Mouse (Mus musculus): ENCODE results near the gene Akr1c20. TPM values are rescaled to one million over a fixed set of nuclear protein-coding genes. Genes with fewer than 3 reads are reported as not detected.

Akr1c20 gene
- polyA plus RNA-seq (2012; ENCODE audit: insufficient read depth, insufficient read length, missing spikeins), result not detected in 2 replicates

DNA sequence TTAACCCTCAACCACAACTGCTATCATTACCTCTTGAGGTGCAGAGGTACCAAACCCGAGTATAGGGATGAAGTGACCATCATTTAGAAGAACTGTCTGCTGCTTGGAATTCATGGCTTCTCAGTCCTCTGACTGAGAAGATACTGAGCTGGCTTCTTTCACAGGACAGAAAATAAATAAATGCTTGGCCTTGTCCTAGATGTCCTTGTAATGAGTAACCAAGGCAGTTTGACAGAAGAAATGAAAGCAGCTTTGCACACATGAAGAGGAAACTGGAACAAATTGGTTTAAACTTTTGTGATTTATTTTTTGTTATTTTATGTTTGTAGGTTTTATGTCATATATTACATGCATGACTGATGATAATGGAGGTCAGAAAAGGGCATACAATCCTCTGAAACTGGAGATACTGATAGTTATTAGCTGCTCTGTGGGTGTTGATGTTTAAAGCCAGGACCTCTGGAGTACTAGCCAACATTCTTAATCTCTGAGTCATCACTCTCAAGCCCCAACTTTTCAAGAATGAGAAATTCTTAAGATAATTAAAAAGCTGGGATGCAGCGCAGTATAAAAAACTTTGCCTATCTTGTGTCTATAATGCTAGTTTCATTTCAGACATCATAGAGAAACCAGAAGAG, at the start of gene Akr1c20:
TSS of gene Akr1c20 (minus strand) at position 145 of the 638 bp plus-strand sequence.
- no peak for TF ChIP-seq CTCF (IDR thresholded peaks at IDR 0.05; ENCODE audit: low read depth, low read length)
- no peak for TF ChIP-seq POLR2A (IDR thresholded peaks at IDR 0.05; ENCODE audit: borderline replicate concordance, low read depth, low read length)
- no peaks in the 10 kb centered on the region for H3K4me1 ChIP-seq (ENCODE audit: control insufficient read depth, insufficient read depth, low read length)
- no peak within 1 kb of the TSS for H3K4me3 ChIP-seq (ENCODE audit: insufficient read depth, low read length)
- no peak within 1 kb of the TSS for H3K27ac ChIP-seq (ENCODE audit: insufficient read depth, low read depth, low read length)

DNA sequence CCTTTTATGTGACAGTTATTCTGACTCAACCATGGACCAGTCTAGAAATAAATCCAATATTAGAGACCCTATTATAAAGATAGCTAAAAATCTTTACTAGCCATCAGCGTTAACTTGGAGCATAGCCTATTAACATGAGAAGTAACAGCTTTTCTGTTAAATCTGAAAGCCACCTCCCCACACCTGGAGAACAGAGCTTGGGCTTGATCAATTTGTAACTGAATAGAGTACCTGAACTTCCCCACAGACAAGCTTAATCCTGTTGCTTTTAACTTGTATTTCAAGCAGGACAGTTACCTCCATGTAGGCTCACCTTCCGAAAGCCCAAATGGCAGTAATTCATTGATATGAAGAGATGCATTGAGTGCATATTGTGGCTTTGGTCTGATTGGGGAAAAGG, 42.9 kb upstream of the Akr1c20 start:
- TF ChIP-seq CTCF (IDR thresholded peaks at IDR 0.05; ENCODE audit: low read depth, low read length), result no peak
- no peak for TF ChIP-seq POLR2A (IDR thresholded peaks at IDR 0.05; ENCODE audit: borderline replicate concordance, low read depth, low read length)
- Histone ChIP-seq H3K4me3 (ENCODE audit: insufficient read depth, low read length) (no peak overlapping the region), H3K27ac (ENCODE audit: insufficient read depth, low read depth, low read length) (no peak overlapping the region), H3K4me1 (ENCODE audit: control insufficient read depth, insufficient read depth, low read length) (no peaks in the 10 kb centered on the region)

DNA sequence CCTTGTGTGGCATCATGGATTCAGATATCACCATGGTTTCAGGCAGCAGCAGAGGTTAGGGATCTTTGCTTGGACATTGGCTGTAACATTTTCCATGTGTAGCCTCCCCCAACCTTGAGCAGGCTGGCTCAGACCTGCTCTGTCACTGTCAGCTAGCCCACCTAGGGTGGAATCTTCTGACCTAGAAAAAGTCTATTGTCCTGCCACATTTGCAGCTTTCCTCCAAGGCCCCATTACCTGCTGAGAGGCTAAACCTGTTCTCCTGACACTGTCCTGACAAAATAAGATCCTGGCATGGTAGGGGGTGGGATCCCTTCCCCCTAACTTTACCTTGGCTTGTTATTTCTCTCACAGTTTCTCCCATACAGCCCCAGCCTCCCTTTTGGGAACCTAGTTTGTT, 37.4 kb upstream of the Akr1c20 start:
- H3K27ac ChIP-seq (ENCODE audit: insufficient read depth, low read depth, low read length), result no peak overlapping the region
- no peak for TF ChIP-seq POLR2A (IDR thresholded peaks at IDR 0.05; ENCODE audit: borderline replicate concordance, low read depth, low read length)
- TF ChIP-seq CTCF (IDR thresholded peaks at IDR 0.05; ENCODE audit: low read depth, low read length), result no peak
- H3K4me3 ChIP-seq (ENCODE audit: insufficient read depth, low read length), result no peak overlapping the region
- H3K4me1 ChIP-seq (ENCODE audit: control insufficient read depth, insufficient read depth, low read length), result peaks cover 2% of the 10 kb centered on the region; the same call in 1 of the 2 replicates

DNA sequence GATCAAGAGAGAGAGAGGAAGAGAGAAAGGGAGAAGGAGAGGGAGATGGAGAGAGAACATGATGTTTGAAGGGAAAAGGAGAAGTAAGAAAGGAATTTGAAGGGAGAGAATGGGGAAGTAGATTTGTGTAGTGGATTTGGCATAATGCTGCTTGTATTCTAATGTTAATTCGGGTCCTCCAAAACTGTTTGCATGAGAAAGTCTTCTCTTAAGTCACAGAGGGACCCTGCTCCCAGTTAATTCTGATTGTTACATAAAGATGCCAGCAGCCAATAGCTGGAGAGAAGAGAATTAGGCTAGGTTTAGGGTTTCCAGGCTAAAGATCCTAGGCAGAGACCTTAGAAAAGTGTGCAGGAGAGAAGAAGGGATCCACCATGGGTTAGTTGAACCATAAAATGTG, 36.0 kb upstream of the Akr1c20 start:
- Histone ChIP-seq H3K4me1 (ENCODE audit: control insufficient read depth, insufficient read depth, low read length) (peaks cover 2% of the 10 kb centered on the region; the same call in 1 of the 2 replicates), H3K27ac (ENCODE audit: insufficient read depth, low read depth, low read length) (no peak overlapping the region), H3K4me3 (ENCODE audit: insufficient read depth, low read length) (no peak overlapping the region)
- no peak for TF ChIP-seq CTCF (IDR thresholded peaks at IDR 0.05; ENCODE audit: low read depth, low read length)
- TF ChIP-seq POLR2A (IDR thresholded peaks at IDR 0.05; ENCODE audit: borderline replicate concordance, low read depth, low read length), result no peak

DNA sequence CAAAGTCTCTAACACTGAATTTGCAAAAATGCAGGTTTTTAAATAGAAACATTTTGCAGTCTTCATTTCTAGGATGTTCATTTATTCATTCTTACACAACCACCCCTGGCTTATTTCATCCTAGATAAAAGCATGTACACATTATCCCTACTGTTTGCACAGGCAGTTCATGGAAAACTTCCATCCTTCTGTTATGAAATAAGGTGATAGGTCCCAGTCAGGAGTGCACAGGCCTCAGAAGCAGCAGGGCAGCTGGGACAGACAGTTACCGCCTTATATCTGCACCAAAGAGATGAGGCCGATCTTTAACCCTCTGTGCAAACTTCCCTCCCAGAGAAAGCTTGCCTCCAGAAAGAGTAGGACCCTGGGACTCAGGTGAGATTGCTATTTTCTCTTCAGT, 8.3 kb downstream of the Akr1c20 start:
- no peak for TF ChIP-seq CTCF (IDR thresholded peaks at IDR 0.05; ENCODE audit: low read depth, low read length)
- Histone ChIP-seq H3K4me1 (ENCODE audit: control insufficient read depth, insufficient read depth, low read length) (no peaks in the 10 kb centered on the region), H3K27ac (ENCODE audit: insufficient read depth, low read depth, low read length) (no peak overlapping the region), H3K4me3 (ENCODE audit: insufficient read depth, low read length) (no peak overlapping the region)

DNA sequence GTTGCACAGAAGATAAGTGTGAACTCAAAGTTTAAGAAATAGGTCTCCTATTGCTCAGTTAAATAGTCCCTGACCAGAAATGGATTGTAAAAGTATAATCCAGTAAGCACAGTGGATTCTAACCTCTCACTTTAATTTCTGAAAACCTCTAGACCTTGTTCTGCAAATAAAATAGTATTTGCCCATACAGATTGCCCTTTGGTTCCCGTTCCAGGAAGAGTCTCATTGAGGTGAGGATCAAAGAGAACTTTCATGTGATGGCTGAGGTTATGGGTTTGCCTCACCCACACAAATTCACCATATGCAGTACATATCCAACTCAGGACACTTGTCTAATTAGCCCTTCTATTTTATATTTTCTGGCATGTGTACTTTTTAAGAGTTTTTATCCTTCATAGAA, 55.2 kb downstream of the Akr1c20 start:
- TF ChIP-seq POLR2A (IDR thresholded peaks at IDR 0.05; ENCODE audit: borderline replicate concordance, low read depth, low read length) (no peak), CTCF (IDR thresholded peaks at IDR 0.05; ENCODE audit: low read depth, low read length) (no peak)
- Histone ChIP-seq H3K4me1 (ENCODE audit: control insufficient read depth, insufficient read depth, low read length) (no peaks in the 10 kb centered on the region), H3K4me3 (ENCODE audit: insufficient read depth, low read length) (no peak overlapping the region), H3K27ac (ENCODE audit: insufficient read depth, low read depth, low read length) (no peak overlapping the region)

DNA sequence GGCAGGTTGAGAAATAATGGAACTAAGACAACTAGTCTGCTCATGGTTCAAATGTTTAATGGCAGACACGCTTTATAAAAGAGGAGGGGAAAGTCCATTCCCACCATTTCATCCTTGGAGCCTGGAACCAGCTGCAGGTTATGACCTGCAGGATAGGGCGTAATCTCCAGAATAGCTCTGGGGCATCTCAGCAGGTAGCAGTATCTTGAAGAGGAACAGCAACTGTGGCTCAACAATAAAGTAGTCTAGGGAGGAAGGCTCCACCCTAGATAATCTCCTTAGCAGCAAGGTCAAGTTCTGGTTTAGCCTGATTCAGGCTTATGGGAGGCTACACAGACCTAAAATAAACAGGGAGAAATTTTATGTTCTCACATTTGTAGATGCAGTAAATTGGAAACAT, 57.5 kb downstream of the Akr1c20 start:
- no peak overlapping the region for H3K4me3 ChIP-seq (ENCODE audit: insufficient read depth, low read length)
- TF ChIP-seq POLR2A (IDR thresholded peaks at IDR 0.05; ENCODE audit: borderline replicate concordance, low read depth, low read length) (no peak), CTCF (IDR thresholded peaks at IDR 0.05; ENCODE audit: low read depth, low read length) (no peak)

More for the DNA sequence above, 57.5 kb downstream of the Akr1c20 start:
- H3K27ac ChIP-seq (ENCODE audit: insufficient read depth, low read depth, low read length), result no peak overlapping the region
- H3K4me1 ChIP-seq (ENCODE audit: control insufficient read depth, insufficient read depth, low read length), result no peaks in the 10 kb centered on the region

Other genes starting within 250 kb of the Akr1c20 start
- gene Akr1c12, start 243.9 kb downstream of the Akr1c20 start, polyA plus RNA-seq (2012; ENCODE audit: insufficient read depth, insufficient read length, missing spikeins), result 6.1 and 7.4 TPM in 2 replicates
- gene Akr1c6, start 89.0 kb downstream of the Akr1c20 start, polyA plus RNA-seq (2012; ENCODE audit: insufficient read depth, insufficient read length, missing spikeins), result not detected in 2 replicates
- gene Akr1c21, start 50.7 kb upstream of the Akr1c20 start, polyA plus RNA-seq (2012; ENCODE audit: insufficient read depth, insufficient read length, missing spikeins), result not detected in 2 replicates
- gene Akr1e1, start 85.8 kb upstream of the Akr1c20 start, polyA plus RNA-seq (2012; ENCODE audit: insufficient read depth, insufficient read length, missing spikeins), result 20.2 and 34.8 TPM in 2 replicates

Data from bone marrow macrophage, adult 2 months (primary cell).